Mouse (Mus musculus): ENCODE data around the gene Olfr221.
A peak's percentile ranks its signal among the peaks of the same experiment; 100 is the strongest.

The Olfr221 gene

DNA sequence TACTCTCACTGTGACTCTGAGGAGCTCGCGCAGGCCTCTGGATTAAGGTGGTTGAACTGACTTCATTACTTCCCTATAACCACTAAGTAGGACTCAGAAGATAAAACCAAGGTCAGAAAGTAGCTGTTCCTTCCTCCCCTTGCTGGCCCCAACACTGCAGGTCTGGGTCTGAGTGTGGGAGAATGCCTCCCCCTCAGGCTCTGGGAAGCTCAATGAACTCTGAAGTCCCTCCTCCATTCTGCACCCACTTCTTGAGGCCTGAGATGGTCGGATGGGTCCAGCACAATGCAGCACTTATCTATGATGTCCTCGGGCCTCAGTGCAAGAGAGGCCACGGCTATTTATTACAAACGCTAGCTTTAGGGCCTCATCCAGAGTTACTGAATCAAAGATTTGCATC, 36.6 kb downstream of the Olfr221 start:
- no peak for DNase-seq (ENCODE audit: low read depth, low spot score)

DNA sequence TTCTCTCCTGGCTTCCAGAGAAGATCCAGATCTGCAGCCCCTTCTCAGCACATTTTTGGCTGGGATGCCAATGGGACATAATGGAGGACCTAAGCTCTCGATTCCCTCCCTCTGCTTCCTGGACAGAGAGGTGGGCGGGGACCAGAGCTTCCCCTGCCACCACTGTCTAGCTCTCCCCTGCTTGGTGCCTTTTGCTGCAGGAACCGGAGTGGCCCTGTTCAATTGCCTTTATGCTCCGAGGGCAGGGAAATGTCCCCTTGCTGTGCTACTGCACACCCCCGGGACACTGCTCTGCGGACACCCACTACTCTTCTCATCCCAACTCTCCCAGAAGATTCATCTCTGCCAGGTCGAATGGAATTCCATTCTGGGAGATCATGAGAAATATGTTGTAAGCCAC, 37.1 kb downstream of the Olfr221 start:
- DNase-seq (ENCODE audit: low read depth, low spot score): no peak

DNA sequence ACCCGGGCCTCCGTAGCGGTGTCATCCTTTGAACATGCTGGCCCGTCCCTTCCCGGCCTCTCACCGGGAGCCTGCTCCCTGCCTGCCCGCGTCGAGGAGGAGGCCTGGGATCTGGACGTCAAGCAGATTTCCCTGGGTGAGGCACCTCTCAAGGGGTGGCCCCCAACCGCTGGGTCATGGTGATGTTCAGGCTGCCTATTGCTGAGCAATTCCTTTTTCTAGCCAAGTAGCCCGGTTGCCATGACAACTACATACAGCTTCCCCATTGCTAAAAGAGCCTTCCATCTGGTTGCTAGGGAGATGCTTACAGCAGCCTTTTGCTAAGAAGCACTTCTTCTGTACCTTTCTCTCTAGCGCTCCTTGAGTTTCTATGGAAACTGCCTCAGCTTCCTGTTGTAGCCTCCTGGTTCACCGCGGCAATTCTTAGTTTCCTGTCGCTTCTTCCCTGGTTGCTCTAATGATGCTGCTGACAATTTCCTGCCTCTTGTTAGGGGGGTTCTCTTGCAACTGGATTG, 38.2 kb downstream of the Olfr221 start:
- peak; percentile 76 for DNase-seq (ENCODE audit: low read depth, low spot score)

DNA sequence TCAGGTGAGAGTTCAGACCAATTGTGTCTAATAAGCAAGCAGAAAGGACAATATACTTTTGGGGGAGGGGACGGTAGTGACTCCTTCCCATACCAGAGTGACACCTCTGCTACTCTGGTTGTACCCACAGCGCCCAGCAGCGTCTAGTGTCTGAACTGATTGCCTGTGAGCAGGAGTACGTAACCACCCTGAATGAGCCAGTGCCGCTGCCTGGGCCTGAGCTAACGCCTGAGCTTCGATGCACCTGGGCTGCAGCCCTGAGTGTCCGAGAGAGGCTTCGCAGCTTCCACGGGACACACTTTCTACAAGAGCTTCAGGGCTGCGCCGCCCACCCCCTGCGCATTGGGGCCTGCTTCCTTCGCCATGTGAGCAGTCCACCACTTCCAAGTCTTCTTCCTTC, 44.8 kb downstream of the Olfr221 start:
- no peak for DNase-seq (ENCODE audit: low read depth, low spot score)

DNA sequence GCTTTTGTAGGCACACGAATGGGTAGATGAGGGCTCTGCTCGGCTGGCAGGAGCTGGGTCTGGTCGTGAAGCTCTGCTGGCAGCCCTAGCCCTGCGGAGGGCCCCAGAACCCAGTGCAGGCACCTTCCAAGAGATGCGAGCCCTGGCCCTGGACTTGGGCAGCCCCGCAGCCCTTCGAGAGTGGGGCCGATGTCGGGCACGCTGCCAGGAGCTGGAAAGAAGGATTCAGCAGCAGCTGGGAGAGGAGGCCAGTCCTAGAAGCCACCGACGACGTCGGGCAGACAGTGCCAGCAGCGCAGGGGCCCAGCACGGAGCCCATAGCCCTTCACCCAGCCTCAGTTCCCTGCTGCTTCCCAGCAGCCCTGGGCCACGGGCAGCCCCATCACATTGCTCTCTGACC, 45.4 kb downstream of the Olfr221 start:
- no peak for DNase-seq (ENCODE audit: low read depth, low spot score)

DNA sequence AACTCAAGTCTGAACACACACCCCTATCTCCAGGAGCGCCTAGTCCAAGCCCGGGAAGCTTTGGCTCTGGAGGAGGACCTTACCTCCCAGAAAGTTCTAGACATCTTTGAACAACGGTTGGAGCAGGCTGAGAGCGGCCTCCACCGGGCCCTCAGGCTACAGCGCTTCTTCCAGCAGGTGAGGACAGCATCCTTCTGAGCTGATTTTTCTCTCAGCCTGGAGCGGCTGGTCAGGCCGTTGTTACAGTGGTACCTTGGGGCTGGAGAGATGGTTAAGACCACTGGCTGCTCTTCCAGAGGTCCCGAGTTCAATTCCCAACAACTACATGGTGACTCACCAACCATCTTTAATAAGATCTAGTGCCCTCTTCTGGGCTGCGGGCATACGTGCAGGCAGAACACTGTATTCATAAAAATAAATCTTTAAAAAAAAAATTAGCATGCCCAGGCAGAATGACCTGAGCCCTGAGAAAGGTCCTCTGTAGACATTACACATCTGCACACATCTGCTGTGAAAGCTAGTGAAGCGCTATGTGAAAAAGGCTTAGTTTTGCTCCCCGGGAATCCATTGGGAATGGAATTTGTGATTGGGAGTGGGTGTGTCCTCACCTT, 45.9 kb downstream of the Olfr221 start:
- peak; percentile 37 for DNase-seq (ENCODE audit: low read depth, low spot score)

DNA sequence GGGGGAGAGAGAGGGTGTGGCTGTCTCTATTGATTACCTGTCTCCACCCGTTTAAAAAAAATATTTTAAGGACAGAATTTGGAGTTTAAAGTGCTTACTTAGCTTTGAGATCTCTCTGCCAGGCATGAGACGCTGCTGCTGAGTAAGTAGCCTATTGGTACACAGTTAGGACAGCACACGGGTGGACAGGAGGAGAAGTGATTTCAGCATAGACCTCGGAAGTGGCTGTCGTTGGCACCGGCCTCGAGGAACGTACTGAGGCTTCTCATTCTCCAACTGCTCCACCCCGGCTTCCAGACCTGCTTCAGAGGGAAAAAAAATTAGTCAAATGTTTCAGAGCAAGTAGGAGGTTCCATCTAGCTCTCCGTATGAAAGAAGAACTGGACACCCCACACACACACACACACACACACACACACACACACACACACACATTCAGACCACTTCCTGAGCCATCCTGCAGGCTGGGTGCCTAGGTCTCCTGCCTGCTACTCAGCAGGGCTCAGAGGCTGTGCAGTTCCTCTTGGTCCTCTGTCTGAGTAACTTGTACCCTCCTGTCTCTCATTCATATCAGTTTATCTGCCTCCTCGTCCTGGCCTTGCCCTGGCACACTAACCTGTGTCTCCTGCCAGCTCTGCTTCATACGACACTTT, 46.9 kb downstream of the Olfr221 start:
- DNase-seq (ENCODE audit: low read depth, low spot score): no peak

DNA sequence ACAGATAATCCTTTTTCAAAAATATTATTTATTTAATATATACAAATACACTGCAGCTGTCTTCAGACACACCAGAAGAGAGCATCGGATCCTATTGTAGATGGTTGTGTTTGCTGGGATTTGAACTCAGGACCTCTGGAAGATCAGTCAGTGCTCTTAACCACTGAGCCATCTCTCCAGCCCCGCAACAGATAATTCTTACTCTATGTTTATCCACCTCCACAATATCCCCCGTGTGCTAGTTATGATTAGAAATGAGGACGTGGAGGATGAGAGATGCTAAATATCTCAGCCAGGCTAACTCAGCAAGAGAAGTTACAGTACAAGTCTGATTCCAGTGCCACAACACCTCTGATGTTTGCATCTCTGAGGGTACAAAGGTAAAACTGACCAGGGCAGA, 47.8 kb downstream of the Olfr221 start:
- no peak for DNase-seq (ENCODE audit: low read depth, low spot score)

DNA sequence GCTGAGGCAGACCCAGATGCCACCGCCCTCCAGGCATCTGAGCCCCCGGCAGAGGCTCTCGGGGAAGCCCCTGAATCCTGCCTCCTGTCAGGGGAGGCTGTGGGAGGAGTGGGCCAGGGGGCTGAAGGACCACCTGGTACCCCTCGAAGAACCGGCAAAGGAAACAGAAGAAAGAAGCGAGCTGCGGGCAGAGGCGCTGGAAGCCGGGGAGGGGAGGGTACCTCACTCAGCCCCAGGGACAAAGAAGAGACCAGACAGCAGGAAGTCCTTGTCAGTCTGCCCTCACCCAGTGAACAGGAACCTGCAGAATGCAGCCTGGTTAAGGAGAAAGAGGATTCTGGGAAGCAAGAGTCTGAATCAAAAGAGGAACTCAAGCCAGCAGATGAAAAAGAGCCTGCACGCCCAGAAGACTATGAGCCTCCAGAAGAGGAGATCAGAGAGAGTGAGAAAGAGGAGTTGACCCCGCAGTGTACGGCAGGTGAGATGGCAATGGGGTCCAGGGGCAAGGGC, 52.7 kb downstream of the Olfr221 start:
- DNase-seq (ENCODE audit: low read depth, low spot score): no peak

DNA sequence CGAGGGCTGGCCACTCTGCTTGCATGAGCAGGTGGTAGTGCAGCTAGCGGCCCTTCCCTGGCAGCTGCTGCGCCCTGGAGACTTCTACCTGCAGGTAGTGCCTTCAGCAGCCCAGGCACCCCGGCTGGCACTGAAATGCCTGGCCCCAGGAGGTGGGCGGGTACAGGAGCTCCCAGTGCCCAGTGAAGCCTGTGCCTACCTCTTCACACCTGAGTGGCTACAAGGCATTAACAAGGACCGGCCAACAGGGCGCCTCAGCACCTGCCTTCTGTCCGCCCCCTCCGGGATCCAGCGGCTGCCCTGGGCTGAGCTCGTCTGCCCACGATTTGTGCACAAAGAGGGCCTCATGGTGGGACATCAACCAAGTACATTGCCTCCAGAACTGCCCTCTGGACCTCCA, 53.5 kb downstream of the Olfr221 start:
- no peak for DNase-seq (ENCODE audit: low read depth, low spot score)

DNA sequence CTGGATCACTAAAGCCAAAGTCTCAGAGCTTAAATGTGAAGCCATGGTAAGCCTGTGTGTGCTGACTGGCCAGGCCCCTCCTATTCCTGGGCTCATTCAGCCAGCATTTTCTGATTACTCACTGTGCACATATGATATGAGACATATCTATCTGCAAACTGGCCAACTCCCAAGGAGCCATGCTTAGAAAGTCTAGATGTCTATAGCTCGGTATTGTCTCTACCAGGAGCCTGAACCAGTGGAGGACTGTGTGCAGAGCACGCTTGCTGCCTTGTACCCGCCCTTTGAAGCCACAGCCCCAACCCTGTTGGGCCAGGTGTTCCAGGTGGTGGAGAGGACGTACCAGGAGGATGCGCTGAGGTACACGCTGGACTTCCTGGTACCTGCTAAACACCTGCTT, 55.1 kb downstream of the Olfr221 start:
- DNase-seq (ENCODE audit: low read depth, low spot score): no peak

DNA sequence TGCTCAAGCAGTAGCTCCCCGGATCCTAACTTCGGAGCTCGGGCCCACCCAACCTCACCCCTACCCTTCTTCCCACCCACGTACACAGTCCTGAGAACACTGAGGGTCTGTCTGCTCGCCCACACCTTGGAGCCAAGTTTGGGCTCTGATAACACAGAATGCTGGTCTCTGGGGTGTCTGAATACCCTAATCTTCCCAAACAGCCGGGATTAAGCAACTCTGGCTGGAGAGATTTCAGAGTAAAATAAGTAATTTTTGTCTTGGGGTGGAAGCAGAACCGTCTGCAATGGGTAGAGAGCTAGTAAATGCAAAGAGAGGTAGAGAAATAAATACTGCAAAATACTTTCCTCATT, 56.1 kb downstream of the Olfr221 start:
- DNase-seq (ENCODE audit: low read depth, low spot score): no peak

DNA sequence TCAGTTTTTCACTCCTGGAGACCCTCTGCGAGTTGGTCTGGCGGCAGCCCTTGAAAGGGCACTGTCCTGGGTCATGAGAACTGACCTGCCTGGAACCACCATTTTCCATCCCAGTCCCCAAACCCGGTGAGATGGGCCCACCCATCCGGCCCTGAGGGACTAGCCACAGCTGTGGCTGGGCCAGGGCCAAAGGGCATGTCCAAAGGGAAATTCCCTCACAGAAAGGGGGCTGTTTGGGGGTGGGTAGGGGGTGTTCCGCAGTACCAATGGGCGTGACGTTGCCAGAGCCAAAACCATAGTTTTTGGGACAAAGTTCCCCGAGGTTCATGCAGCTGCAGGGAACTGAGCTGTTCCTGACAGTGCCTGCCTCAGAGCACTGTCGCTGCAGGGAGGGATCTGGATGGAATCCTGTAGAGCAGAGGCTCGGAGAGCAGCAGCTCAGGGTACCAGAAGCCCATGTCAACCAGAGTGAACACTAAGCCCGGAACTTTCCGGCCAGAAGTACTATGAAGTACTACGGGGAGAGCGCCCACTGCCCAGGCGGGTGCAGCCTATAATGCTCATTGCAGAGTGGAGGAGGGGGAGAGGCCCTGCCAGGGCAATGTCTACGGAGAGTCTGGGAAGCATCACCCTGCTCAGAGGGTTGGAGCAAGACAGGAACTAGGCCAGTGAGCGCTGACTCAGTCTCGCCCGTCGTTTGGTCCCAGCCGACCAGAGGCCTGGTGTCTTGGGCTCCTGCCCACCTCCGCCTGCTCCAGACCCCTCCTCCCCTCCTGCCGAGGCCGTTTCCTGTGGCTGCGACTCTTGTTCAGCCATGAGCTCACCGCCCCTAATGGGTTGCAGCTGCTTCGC, 56.7 kb downstream of the Olfr221 start:
- DNase-seq (ENCODE audit: low read depth, low spot score): peak; percentile 19

DNA sequence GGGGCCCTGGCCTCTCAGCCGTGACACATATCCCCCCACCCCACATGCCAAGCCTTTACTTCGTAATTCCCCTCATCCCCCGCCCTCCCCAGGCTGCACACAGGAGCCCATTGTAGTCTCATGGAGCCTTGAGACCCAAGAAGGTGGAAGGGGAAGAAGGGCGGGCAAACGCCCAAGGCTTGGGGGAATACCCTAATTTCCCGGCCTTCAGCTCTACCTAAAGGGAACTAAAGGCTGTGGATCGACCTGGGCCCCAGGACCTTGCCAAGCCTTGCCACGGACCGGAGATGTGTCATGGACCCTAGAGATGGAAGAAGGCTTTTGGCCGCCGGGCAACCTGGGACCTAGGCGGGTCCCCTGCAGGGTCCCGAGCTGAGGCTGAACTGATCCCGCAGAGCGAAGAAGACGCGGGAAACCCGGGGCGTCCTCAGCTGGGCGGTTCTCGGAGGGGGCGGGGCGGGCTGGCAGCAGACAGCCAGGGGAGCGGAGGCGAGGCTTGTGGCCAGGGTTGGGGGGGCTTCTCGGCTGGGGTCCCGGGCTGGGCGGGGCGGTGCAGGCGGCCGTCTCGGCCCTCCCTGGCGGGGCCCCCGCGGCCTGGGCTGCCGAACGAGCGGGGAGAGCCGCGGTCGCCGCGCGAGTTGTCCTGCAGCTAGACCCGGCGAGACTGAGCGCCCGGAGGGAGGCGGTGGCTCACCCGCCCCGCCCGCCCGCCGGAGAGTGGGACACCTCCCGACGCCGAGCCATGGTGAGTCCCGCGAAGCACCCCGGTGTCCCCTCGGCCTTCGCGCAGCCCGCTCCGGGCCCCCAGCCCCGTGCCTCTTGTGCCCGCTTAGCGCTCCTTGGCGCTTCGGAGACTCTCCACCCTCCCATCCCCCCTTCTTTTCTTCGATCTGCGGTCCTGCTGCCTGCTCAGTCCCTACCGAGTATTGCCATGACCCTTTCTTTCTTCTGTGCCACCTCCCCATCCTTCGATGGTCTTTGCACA, 57.7 kb downstream of the Olfr221 start, which contains the start of gene Arhgef40:
Gene Arhgef40, plus strand, starts transcription at position 473 of the 985 bp plus-strand sequence.
- peak; percentile 59 for DNase-seq (ENCODE audit: low read depth, low spot score)
